Mouse (Mus musculus) stomach, postnatal 0 days (tissue): ENCODE data around the gene Slc6a19. TPM values are rescaled to one million over a fixed set of nuclear protein-coding genes. Genes with fewer than 3 reads are reported as not detected.

Experiments used
- ATAC-seq: fragments of 200-750 bp; cut with Nextera tagmentation; 2 replicates; pipeline ENCODE4 v1.8.0; 2017; ENCODE audit not compliant: low FRiP score, low TSS enrichment
- DNase-seq: peaks from one replicate; pipeline ENCODE4 v3.0.0-alpha.2; 2016; ENCODE audit warnings: low spot score
- H3K27ac ChIP-seq: fragments of 300-500 bp; sonication (generic); replicated peaks from 2 replicates; pipeline ENCODE4 v1.5.1; 2014; ENCODE audit warnings: mild to moderate bottlenecking, control low read depth
- H3K27me3 ChIP-seq: fragments of 300-500 bp; sonication (generic); 2 replicates; pipeline ENCODE4 v1.6.1; 2014; ENCODE audit warnings: low read length; ENCODE audit not compliant: control insufficient read depth, insufficient read depth
- H3K36me3 ChIP-seq: fragments of 300-500 bp; sonication (generic); 2 replicates; pipeline ENCODE4 v1.6.1; 2014; ENCODE audit warnings: low read length, mixed read lengths; ENCODE audit not compliant: control insufficient read depth, insufficient read depth
- H3K4me1 ChIP-seq: fragments of 300-500 bp; sonication (generic); replicated peaks from 2 replicates; pipeline ENCODE4 v1.6.1; 2014; ENCODE audit warnings: antibody characterized with exemption; ENCODE audit not compliant: control insufficient read depth, insufficient read depth
- H3K4me2 ChIP-seq: fragments of 300-500 bp; sonication (generic); replicated peaks from 2 replicates; pipeline ENCODE4 v1.6.1; 2014; ENCODE audit warnings: low read depth, mild to moderate bottlenecking, control low read depth, moderate library complexity
- H3K4me3 ChIP-seq: fragments of 300-500 bp; sonication (generic); 2 replicates; pipeline ENCODE4 v1.5.1; 2014; ENCODE audit warnings: low read depth, low read length, control low read depth
- H3K9ac ChIP-seq: fragments of 300-500 bp; sonication (generic); 2 replicates; pipeline ENCODE4 v1.6.1; 2014; ENCODE audit warnings: mild to moderate bottlenecking, low read length, control low read depth, mixed read lengths
- H3K9me3 ChIP-seq: fragments of 300-500 bp; sonication (generic); 2 replicates; pipeline ENCODE4 v1.6.1; 2016; ENCODE audit warnings: low read length; ENCODE audit not compliant: control insufficient read depth
- CTCF ChIP-seq: IDR thresholded peaks from 2 replicates; pipeline ENCODE4 v1.5.1; 2016; ENCODE audit warnings: antibody characterized with exemption, low read depth, mild to moderate bottlenecking, moderate library complexity
- EP300 ChIP-seq: optimal IDR thresholded peaks from 2 replicates; pipeline ENCODE3; 2016; ENCODE audit warnings: antibody characterized with exemption
- WGBS: fragments of 180-500 bp; shearing (Covaris S2); extraction: QIAGEN DNeasy Blood & Tissue Kit; methylation state at CpG from one replicate; pipeline ENCODE4 v1.1.7; 2014; 5-methylcytosine and 5-hydroxymethylcytosine counted together
- polyA plus RNA-seq: library from polyadenylated mRNA; unstranded; fragments of >200 nt; fragmentation: Nextera tagmentation; extraction: Ambion mirVana; gene quantifications from 2 replicates; pipeline ENCODE4 v1.2.1, GENCODE M21; 2015

The Slc6a19 gene
- polyA plus RNA-seq, 1 experiment from 2014 or later = 9.2 TPM

GRCm38 (mm10) chr13:73732742-73733700, 28.4 kb upstream of the Slc6a19 start, which contains the start of gene Slc12a7:
Gene Slc12a7, plus strand, starts transcription at chr13:73733094.
- DNase-seq = peak; percentile 75
- H3K4me1 ChIP-seq = no peaks in the 10 kb centered on the region
- no peaks in the 10 kb centered on the region for H3K27me3 ChIP-seq
- peak; percentile 24; the same call in 1 of the 2 replicates for ATAC-seq
- H3K4me3 ChIP-seq = peak within 1 kb of the TSS; percentile 35
- no peaks in the 10 kb centered on the region for H3K9me3 ChIP-seq
- peak within 1 kb of the TSS; percentile 62 for H3K4me2 ChIP-seq
- TF ChIP-seq CTCF (no peak), EP300 (no peak)
- H3K9ac ChIP-seq = peak within 1 kb of the TSS; percentile 38; the same call in 1 of the 2 replicates
- no peaks in the 10 kb centered on the region for H3K36me3 ChIP-seq
- 7% methylated on average over 42 of the region's 48 CpGs for WGBS
- H3K27ac ChIP-seq = 0 out of 2 replicates have a peak within 1 kb of the TSS, but pooled peaks have one; percentile 30

- no peak overlapping the region for H3K27ac ChIP-seq
- H3K9me3 ChIP-seq = no peaks in the 10 kb centered on the region
- H3K4me3 ChIP-seq = peak overlapping the region; percentile 35; the same call in 1 of the 2 replicates
- WGBS = 61% methylated on average over 7 of the region's 7 CpGs
- no peak overlapping the region for H3K9ac ChIP-seq
- H3K27me3 ChIP-seq = no peaks in the 10 kb centered on the region
- peak overlapping the region; percentile 62 for H3K4me2 ChIP-seq
- no peak for TF ChIP-seq CTCF
- no peak for TF ChIP-seq EP300
- ATAC-seq (no peak; the same call in 1 of the 2 replicates), DNase-seq (no peak)
- no peaks in the 10 kb centered on the region for H3K4me1 ChIP-seq
- H3K36me3 ChIP-seq = no peaks in the 10 kb centered on the region
These were observed 27.6 kb upstream of the Slc6a19 start for GRCm38 (mm10) chr13:73732235-73732634.

DNA sequence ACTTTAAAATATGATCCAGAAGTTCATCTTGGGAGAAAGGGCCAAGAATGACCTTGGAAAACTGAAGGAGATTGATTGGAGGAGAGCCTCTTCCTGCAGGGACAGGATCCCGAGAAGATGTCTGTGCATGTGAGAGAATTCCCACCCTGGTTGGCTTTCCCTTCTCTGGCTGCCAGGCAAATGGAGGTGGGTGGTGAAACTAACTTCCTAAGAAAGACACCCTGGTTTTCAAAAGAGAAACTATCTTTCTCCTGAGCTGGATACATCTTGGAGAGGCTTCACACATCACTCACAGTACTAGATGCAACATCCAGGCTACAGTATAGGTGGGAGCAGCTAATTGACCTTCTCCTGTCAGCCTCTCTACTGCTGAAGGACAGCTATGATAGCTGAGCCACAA, 26.2 kb upstream of the Slc6a19 start:
- no peaks in the 10 kb centered on the region for H3K9me3 ChIP-seq
- WGBS = 54% methylated on average over 1 of the region's 1 CpGs

DNA sequence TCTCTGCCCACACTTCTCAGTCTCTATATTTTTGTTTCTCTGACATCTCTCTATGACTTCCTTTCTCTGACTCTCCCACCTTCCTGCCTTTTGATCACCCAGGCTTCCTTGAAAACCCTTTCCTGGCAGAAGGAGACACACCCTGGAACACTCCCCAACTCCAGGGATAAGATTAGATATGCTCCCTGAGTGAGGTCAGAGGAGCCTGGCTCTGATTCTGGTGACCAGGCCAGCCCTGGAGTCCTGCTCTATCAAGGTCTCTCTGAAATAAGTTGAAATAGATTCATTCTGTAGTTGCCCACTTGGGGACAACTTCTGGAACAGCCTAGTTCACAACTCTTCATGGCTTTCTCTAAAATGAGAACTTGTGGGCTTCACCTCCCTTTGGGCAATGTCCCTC, 24.0 kb upstream of the Slc6a19 start:
- Histone ChIP-seq H3K27ac (no peak overlapping the region; the same call in 1 of the 2 replicates), H3K4me1 (no peaks in the 10 kb centered on the region), H3K4me3 (no peak overlapping the region), H3K36me3 (no peaks in the 10 kb centered on the region), H3K9me3 (no peaks in the 10 kb centered on the region), H3K9ac (no peak overlapping the region), H3K27me3 (no peaks in the 10 kb centered on the region), H3K4me2 (no peak overlapping the region)
- DNase-seq (peak; percentile 50), ATAC-seq (peak; percentile 69)
- TF ChIP-seq EP300 = no peak
- TF ChIP-seq CTCF = no peak

More for the DNA sequence above, 26.2 kb upstream of the Slc6a19 start:
- no peak for ATAC-seq
- no peak overlapping the region for H3K9ac ChIP-seq
- no peaks in the 10 kb centered on the region for H3K4me1 ChIP-seq
- no peak overlapping the region for H3K4me3 ChIP-seq
- H3K4me2 ChIP-seq = no peak overlapping the region
- TF ChIP-seq CTCF = no peak
- no peak for TF ChIP-seq EP300
- no peaks in the 10 kb centered on the region for H3K27me3 ChIP-seq
- H3K27ac ChIP-seq = no peak overlapping the region
- no peak for DNase-seq
- no peaks in the 10 kb centered on the region for H3K36me3 ChIP-seq

- WGBS = 40% methylated on average over 2 of the region's 2 CpGs
- Histone ChIP-seq H3K4me2 (no peak overlapping the region), H3K27me3 (no peaks in the 10 kb centered on the region), H3K9ac (no peak overlapping the region), H3K9me3 (no peaks in the 10 kb centered on the region), H3K36me3 (no peaks in the 10 kb centered on the region), H3K4me3 (no peak overlapping the region), H3K27ac (no peak overlapping the region), H3K4me1 (no peaks in the 10 kb centered on the region)
- ATAC-seq (no peak), DNase-seq (no peak)
- TF ChIP-seq EP300 = no peak
- no peak for TF ChIP-seq CTCF
These were observed 23.0 kb upstream of the Slc6a19 start for GRCm38 (mm10) chr13:73727621-73728025.

DNA sequence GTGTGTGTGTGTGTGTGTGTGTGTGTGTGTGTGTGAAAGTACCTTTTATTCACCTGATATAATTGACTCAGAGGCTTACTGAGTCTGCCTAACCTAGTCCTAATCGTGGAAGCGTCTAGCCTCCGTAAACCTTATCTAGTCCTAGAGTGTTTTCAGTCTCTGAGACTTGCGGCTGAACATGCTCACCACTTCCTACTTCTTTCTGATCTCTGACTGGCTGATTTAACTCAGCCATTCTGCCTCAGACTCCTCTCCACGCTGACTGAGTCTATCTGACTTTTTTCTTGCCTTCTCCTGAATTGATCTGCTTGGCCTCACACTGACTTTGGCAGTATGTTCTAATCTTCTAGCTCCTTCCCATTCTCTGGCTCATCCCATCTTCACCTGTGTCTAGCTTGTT, 20.6 kb upstream of the Slc6a19 start:
- ATAC-seq (no peak), DNase-seq (no peak)
- no peak overlapping the region for H3K27ac ChIP-seq
- no peaks in the 10 kb centered on the region for H3K36me3 ChIP-seq
- no peak overlapping the region for H3K4me2 ChIP-seq
- no peak overlapping the region for H3K4me3 ChIP-seq
- WGBS = 73% methylated on average over 5 of the region's 5 CpGs
- no peak for TF ChIP-seq EP300
- no peak for TF ChIP-seq CTCF
- H3K4me1 ChIP-seq = no peaks in the 10 kb centered on the region
- no peak overlapping the region for H3K9ac ChIP-seq
- no peaks in the 10 kb centered on the region for H3K9me3 ChIP-seq
- H3K27me3 ChIP-seq = no peaks in the 10 kb centered on the region
